Mouse (Mus musculus) brain, embryonic 14.5 days (tissue): Measurements from ENCODE around the gene Asb3.
"Not testable (repeated sequence)": the region's sequence is repeated elsewhere in the genome, so short reads cannot be mapped to it uniquely, and the experiment has no call there.

Experiments
- CTCF ChIP-seq: fragments of 200-500 bp; IDR thresholded peaks from 2 replicates; pipeline ENCODE4 v1.5.1; 2012; ENCODE audit warnings: inconsistent platforms, mild to moderate bottlenecking, moderate library complexity, borderline replicate concordance; ENCODE audit not compliant: insufficient read depth, insufficient read length; ENCODE audit errors: extremely low read depth
- POLR2A ChIP-seq: fragments of 200-500 bp; IDR thresholded peaks from 2 replicates; pipeline ENCODE4 v1.6.1; 2012; ENCODE audit warnings: mild to moderate bottlenecking, inconsistent platforms, borderline replicate concordance; ENCODE audit not compliant: poor library complexity, insufficient read depth, insufficient read length, severe bottlenecking; ENCODE audit errors: extremely low read depth

DNA sequence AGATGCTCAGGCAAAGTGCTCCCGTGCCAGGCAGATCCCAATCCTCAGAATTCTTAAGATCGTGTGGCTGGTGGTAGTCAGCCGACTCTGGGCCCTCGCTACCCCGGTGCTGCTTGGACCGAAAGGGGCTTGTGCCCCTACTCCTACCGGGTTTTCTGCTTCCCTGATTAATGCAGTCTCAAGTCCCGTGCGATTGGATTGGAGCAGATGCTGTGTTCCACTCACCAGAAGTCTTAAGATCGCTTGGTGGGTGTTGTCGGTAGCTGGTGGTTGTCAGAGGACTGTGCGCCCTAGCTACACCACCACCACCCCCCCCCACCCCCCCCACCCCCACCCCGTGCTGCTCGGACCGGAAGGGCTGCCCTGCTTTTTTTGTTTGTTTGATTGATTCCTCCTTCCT lies 132.2 kb downstream of the Asb3 start:
- not testable (repeated sequence) for TF ChIP-seq POLR2A, CTCF
